Mouse (Mus musculus) liver, embryonic 15.5 days (tissue): ENCODE measurements around the gene Chat. TPM values are rescaled to one million over a fixed set of nuclear protein-coding genes. Genes with fewer than 3 reads are reported as not detected.
"Not testable (repeated sequence)": the region's sequence is repeated elsewhere in the genome, so short reads cannot be mapped to it uniquely, and the experiment has no call there.

Experiments used
- ATAC-seq: fragments of 200-750 bp; cut with Nextera tagmentation; 2 replicates; pipeline ENCODE4 v1.8.0; 2017; ENCODE audit warnings: moderate number of reproducible peaks, mild to moderate bottlenecking, moderate library complexity; ENCODE audit not compliant: insufficient read depth
- H3K27ac ChIP-seq: fragments of 300-500 bp; sonication (generic); replicated peaks from 2 replicates; pipeline ENCODE4 v1.5.1; 2015; ENCODE audit warnings: mild to moderate bottlenecking, inconsistent platforms
- H3K27me3 ChIP-seq: fragments of 300-500 bp; sonication (generic); 2 replicates; pipeline ENCODE4 v1.6.1; 2015; ENCODE audit warnings: mild to moderate bottlenecking, inconsistent platforms
- H3K36me3 ChIP-seq: fragments of 300-500 bp; sonication (generic); replicated peaks from 2 replicates; pipeline ENCODE4 v1.6.1; 2015; ENCODE audit warnings: moderate library complexity, mild to moderate bottlenecking, inconsistent platforms
- H3K4me1 ChIP-seq: fragments of 300-500 bp; sonication (generic); replicated peaks from 2 replicates; pipeline ENCODE4 v1.6.1; 2015; ENCODE audit warnings: inconsistent platforms
- H3K4me2 ChIP-seq: fragments of 300-500 bp; sonication (generic); 2 replicates; pipeline ENCODE4 v1.6.1; 2015; ENCODE audit warnings: moderate library complexity, mild to moderate bottlenecking, inconsistent platforms
- H3K4me3 ChIP-seq: fragments of 300-500 bp; sonication (generic); replicated peaks from 2 replicates; pipeline ENCODE4 v1.5.1; 2015; ENCODE audit warnings: mild to moderate bottlenecking, inconsistent platforms
- H3K9ac ChIP-seq: fragments of 300-500 bp; sonication (generic); 2 replicates; pipeline ENCODE4 v1.6.1; 2015; ENCODE audit warnings: moderate library complexity, mild to moderate bottlenecking, inconsistent platforms
- H3K9me3 ChIP-seq: fragments of 300-500 bp; sonication (generic); replicated peaks from 2 replicates; pipeline ENCODE4 v1.6.1; 2016; ENCODE audit warnings: inconsistent platforms
- WGBS: fragments of 180-500 bp; shearing (Covaris S2); methylation state at CpG from one replicate; pipeline ENCODE4 v1.1.7; 2015; ENCODE audit warnings: mixed read lengths; ENCODE audit not compliant: insufficient replicate concordance; 5-methylcytosine and 5-hydroxymethylcytosine counted together
- polyA plus RNA-seq: library from polyadenylated mRNA; unstranded; fragments of >200 nt; fragmentation: Nextera tagmentation; extraction: Ambion mirVana; gene quantifications from 2 replicates; pipeline ENCODE4 v1.2.1, GENCODE M21; 2015

Gene Chat
- polyA plus RNA-seq, 1 experiment from 2014 or later, result not detected

DNA sequence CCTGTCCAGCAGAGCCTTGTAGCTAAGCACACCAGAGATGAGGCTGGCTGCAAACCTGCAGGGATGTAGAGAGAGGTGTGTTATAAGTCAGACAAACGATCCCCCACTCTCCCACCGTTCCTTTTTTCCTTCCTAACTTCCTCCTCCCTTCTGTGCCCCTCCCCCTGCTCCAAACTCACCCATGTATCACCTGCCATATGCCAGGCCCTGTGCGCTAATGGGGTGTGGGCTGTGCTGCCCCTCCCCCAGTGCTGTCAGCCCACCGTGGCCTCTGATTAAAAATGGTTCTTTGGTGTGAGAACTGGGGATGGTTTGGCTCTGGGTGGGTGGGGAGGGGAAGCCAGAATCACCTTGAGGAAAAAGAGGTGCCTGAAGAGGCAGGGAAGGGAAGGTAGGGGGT, 13.2 kb downstream of the Chat start:
- no peak for ATAC-seq
- H3K27ac ChIP-seq, result no peak overlapping the region
- no peak overlapping the region for H3K4me2 ChIP-seq
- peaks cover 6% of the 10 kb centered on the region; the same call in 1 of the 2 replicates for H3K27me3 ChIP-seq
- no peaks in the 10 kb centered on the region for H3K36me3 ChIP-seq
- 11% methylated on average over 4 of the region's 4 CpGs for WGBS
- H3K9ac ChIP-seq, result no peak overlapping the region
- H3K4me1 ChIP-seq, result no peaks in the 10 kb centered on the region
- no peaks in the 10 kb centered on the region for H3K9me3 ChIP-seq
- no peak overlapping the region for H3K4me3 ChIP-seq

DNA sequence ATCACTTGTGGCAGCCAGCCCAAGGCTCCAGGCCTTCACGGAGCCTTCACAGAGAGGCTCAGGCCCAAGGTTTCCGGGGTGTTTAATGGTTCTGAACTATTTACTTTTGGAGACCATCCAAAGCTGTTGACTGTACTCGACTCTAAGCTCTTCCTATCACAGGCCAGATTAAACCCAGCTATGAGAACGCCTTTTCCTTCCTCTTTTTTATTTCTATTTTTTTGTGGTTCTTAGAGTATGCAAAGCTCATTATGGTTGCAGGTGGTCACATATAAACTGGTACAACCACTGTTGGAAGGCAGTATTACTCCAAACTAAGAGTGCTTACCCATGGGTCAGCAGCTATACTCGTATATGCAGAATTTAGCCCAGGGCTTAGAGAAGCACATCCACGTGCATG, 18.8 kb downstream of the Chat start:
- H3K27ac ChIP-seq, result no peak overlapping the region
- no peak overlapping the region for H3K4me3 ChIP-seq
- no peak overlapping the region for H3K9ac ChIP-seq
- no peaks in the 10 kb centered on the region for H3K27me3 ChIP-seq
- WGBS, result 47% methylated on average over 6 of the region's 6 CpGs
- no peaks in the 10 kb centered on the region for H3K9me3 ChIP-seq
- H3K4me2 ChIP-seq, result no peak overlapping the region
- ATAC-seq, result no peak
- no peaks in the 10 kb centered on the region for H3K36me3 ChIP-seq
- no peaks in the 10 kb centered on the region for H3K4me1 ChIP-seq

DNA sequence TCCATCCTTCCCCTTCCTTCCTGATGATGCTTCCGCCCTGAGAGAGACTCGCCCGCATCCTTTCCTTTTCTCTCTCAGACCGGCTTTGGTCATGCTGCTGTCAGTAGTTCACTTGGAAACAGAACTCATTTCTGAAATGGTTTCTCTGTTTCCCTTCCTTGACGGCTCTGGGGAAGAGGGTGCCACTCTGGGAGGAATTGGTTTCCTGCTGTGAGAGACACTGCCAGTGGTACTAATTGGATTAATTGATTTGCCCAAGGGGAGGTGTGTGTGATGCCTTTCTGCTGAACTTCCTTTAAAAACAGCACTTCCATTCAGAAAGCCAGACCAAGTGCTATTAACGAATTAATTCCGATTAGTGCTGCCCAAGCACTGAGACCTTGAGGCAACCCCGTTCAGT, 22.3 kb downstream of the Chat start:
- Histone ChIP-seq H3K27ac (no peak overlapping the region), H3K4me3 (no peak overlapping the region), H3K9me3 (no peaks in the 10 kb centered on the region), H3K4me2 (no peak overlapping the region), H3K4me1 (no peaks in the 10 kb centered on the region), H3K36me3 (no peaks in the 10 kb centered on the region), H3K9ac (no peak overlapping the region), H3K27me3 (no peaks in the 10 kb centered on the region)
- 31% methylated on average over 8 of the region's 8 CpGs for WGBS
- ATAC-seq, result no peak

DNA sequence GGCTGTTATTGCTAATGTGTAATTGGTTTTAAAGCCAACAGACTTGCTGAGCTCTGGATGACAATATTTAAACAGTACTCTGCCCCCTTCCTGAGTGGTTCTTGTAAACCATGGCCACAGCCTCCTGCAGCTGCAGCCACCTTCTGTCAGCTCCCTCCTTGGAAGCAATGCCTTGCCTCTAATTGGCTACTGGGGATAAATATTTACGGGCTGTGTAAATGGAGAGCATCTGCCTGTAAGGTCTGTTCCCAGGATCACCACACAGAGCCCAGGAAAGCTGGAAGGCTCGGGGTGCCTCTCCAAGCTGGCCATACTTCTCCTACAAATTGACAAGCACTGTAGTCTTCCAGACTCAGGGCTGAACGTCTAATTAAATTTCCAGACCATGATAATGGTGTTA, 26.0 kb downstream of the Chat start:
- H3K36me3 ChIP-seq, result no peaks in the 10 kb centered on the region
- H3K27me3 ChIP-seq, result no peaks in the 10 kb centered on the region
- H3K9ac ChIP-seq, result no peak overlapping the region
- no peak overlapping the region for H3K27ac ChIP-seq
- H3K4me1 ChIP-seq, result no peaks in the 10 kb centered on the region
- WGBS, result 14% methylated on average over 3 of the region's 3 CpGs
- H3K4me3 ChIP-seq, result no peak overlapping the region
- no peak overlapping the region for H3K4me2 ChIP-seq
- H3K9me3 ChIP-seq, result no peaks in the 10 kb centered on the region
- no peak for ATAC-seq

DNA sequence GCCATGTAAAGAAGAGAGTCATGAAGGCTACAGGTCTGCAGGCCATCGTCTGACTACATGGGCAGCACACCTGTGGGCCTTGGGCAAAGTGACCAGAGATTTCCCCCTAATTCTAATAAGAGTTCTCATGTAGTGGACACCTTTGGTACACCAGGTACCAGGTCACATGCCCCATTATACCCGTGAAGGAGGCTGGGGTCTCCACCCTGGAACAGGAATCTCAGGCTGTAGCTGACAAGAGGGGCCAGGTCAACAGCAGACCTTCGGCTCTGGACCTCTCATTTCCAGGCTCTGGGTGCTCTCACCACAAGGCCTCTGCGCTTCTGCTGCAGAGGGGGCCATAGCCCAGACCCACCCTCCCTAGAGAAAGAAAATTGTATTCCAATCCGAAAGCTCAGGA, 26.5 kb downstream of the Chat start:
- Histone ChIP-seq H3K4me1 (no peaks in the 10 kb centered on the region), H3K27me3 (no peaks in the 10 kb centered on the region), H3K4me2 (no peak overlapping the region), H3K9ac (no peak overlapping the region), H3K27ac (no peak overlapping the region), H3K4me3 (no peak overlapping the region), H3K36me3 (no peaks in the 10 kb centered on the region), H3K9me3 (no peaks in the 10 kb centered on the region)
- 46% methylated on average over 5 of the region's 5 CpGs for WGBS
- no peak for ATAC-seq

DNA sequence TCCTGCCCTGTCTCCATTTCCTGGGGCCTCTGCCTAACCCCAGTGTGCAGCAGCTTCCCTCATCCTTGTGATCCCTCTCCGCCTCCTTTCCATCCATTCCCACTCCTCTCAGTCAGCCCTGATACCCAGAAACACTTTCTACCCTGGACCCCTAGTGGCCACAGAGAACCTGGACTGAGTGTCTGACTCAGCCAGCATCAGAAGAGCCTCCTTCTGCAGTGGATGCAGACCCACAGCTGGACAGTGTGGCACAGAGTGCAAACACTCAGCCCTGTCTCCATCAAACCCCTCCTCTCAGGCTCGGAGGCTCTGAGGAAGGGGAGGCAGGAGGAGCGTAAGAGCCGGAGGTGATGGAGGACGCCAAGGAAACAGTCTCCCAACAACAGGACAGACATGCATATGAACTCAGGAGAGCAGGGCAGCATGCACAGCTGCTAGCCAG, 28.4 kb downstream of the Chat start:
- no peaks in the 10 kb centered on the region for H3K4me1 ChIP-seq
- no peak overlapping the region for H3K27ac ChIP-seq
- H3K9me3 ChIP-seq, result no peaks in the 10 kb centered on the region
- no peak overlapping the region for H3K9ac ChIP-seq
- H3K4me2 ChIP-seq, result no peak overlapping the region
- WGBS, result 52% methylated on average over 5 of the region's 5 CpGs
- H3K4me3 ChIP-seq, result no peak overlapping the region
- no peak for ATAC-seq
- H3K36me3 ChIP-seq, result no peaks in the 10 kb centered on the region
- no peaks in the 10 kb centered on the region for H3K27me3 ChIP-seq

DNA sequence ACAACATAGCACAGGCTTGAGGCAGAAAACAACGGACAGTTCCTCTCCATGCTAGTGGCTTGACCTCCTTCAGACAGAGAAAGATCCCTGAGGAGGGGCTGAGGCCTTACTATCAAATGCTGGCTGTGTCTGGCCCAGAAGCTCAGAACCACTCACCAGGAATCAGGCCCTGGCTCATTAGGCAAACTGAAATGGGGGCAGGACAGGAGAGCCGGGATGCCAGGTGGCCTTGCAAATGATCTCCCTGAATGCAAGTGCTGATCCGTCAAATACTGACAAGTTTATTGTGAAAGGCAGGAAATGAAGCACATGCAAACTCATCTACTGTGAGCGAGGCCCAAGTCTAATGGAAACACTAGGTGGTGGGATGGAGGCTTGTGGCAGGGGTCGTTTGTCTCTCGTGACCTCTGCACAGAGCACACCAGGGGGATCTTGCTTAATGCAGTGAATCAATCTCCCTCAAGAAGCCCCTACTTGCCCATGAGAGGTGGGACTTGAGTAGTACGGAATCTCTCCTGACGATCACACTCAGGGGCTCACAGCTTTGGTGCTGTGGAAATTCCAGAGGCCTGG, 36.7 kb downstream of the Chat start:
- H3K9ac ChIP-seq, result no peak overlapping the region
- no peak overlapping the region for H3K27ac ChIP-seq
- H3K4me2 ChIP-seq, result no peak overlapping the region
- ATAC-seq, result no peak
- no peak overlapping the region for H3K4me3 ChIP-seq
- no peaks in the 10 kb centered on the region for H3K4me1 ChIP-seq
- H3K9me3 ChIP-seq, result no peaks in the 10 kb centered on the region
- whole genome bisulfite sequencing, result 37% methylated on average over 8 of the region's 8 CpGs
- no peaks in the 10 kb centered on the region for H3K36me3 ChIP-seq
- H3K27me3 ChIP-seq, result no peaks in the 10 kb centered on the region

DNA sequence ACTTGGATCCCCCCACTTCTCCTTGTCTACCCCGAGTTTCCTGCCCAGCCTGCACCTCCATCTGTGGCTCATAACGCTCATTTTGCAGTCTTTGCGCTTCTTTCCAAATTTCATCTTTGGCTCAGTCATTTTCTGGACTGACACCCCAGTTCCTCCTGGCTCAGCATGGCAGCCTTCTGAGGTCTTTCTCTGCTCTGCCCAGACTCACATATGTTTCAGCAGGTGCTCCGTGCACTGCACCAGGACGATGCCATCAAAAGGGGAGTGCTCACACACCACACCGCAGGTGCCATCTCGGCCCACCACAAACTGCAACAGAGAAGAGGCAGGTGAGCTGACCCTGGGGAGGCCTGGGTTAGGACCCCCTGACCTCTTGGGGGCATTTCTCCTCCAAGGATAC, 41.8 kb downstream of the Chat start:
- WGBS, result 66% methylated on average over 7 of the region's 7 CpGs
- no peaks in the 10 kb centered on the region for H3K36me3 ChIP-seq
- H3K4me1 ChIP-seq, result no peaks in the 10 kb centered on the region
- H3K9ac ChIP-seq, result no peak overlapping the region
- ATAC-seq, result no peak
- no peak overlapping the region for H3K27ac ChIP-seq
- no peaks in the 10 kb centered on the region for H3K27me3 ChIP-seq
- H3K9me3 ChIP-seq, result no peaks in the 10 kb centered on the region
- H3K4me3 ChIP-seq, result no peak overlapping the region
- no peak overlapping the region for H3K4me2 ChIP-seq

DNA sequence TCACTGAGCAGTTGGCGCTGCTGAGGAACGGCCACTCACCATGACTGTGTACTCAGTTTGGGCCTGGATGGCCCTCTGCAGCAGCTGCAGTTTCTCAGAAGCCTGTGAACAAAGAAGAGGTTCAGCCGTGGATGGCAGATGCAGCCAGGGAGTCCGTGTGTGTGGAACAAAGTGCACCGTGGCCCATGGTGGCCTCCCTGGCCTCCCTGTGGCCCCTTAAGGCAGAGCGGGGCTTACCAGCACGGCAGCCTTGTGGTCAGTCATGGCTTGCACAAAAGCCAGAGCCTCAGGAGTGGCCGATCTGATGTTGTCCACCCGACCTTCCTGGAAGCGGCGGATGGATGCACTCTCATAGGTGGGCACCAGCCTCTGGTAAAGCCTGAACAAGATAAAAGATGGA, 47.0 kb downstream of the Chat start:
- Histone ChIP-seq H3K36me3 (no peaks in the 10 kb centered on the region), H3K4me2 (no peak overlapping the region), H3K27ac (no peak overlapping the region), H3K9me3 (no peaks in the 10 kb centered on the region), H3K27me3 (no peaks in the 10 kb centered on the region), H3K9ac (no peak overlapping the region), H3K4me3 (no peak overlapping the region), H3K4me1 (no peaks in the 10 kb centered on the region)
- no peak for ATAC-seq
- 77% methylated on average over 11 of the region's 11 CpGs for WGBS

DNA sequence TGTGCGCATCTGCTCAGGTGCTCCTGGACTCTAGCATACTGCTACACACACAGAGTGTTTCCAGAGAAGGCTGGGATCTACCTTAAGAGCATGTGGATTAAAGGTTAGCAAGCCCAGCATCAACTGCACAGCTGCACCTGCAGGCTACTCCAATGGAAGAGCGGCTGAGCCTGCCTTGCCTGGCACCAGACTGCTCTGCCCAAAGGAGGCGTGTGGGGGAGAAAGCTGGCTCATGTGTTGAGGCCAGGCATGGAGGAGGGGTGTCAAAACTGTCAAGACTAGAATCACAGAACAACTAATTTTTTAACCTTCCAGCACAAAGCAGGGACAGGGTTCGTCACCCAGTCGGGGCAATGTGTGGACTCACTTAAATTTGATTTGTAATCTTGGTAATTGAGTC, 53.7 kb downstream of the Chat start:
- Histone ChIP-seq H3K4me2 (no peak overlapping the region), H3K4me1 (no peaks in the 10 kb centered on the region), H3K9me3 (no peaks in the 10 kb centered on the region), H3K9ac (no peak overlapping the region), H3K27me3 (no peaks in the 10 kb centered on the region), H3K27ac (no peak overlapping the region), H3K36me3 (no peaks in the 10 kb centered on the region), H3K4me3 (no peak overlapping the region)
- no peak for ATAC-seq
- WGBS, result 71% methylated on average over 5 of the region's 5 CpGs

DNA sequence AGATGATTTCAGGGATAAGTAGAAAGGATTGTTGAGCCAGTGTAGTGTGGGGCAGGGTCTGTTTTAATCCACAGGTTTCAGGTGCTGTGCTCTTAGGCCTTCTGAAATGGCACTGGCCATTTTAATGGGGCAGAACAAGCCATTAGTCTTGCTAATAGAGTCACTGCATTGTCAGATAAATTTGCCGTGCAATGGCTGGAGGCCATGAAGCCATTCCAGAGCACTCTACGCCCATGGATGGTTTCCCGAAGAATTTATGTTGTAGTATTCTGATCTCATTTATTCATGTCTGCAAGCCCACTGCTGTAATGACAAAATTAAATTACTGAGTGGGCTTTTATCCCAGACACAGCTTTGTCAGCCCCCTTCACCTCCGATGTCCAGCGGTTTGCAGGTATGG, 55.7 kb downstream of the Chat start:
- no peaks in the 10 kb centered on the region for H3K36me3 ChIP-seq
- H3K27ac ChIP-seq, result no peak overlapping the region
- no peaks in the 10 kb centered on the region for H3K27me3 ChIP-seq
- H3K9ac ChIP-seq, result no peak overlapping the region
- no peaks in the 10 kb centered on the region for H3K9me3 ChIP-seq
- ATAC-seq, result no peak
- no peak overlapping the region for H3K4me3 ChIP-seq
- no peaks in the 10 kb centered on the region for H3K4me1 ChIP-seq
- no peak overlapping the region for H3K4me2 ChIP-seq
- WGBS, result 73% methylated on average over 5 of the region's 5 CpGs

DNA sequence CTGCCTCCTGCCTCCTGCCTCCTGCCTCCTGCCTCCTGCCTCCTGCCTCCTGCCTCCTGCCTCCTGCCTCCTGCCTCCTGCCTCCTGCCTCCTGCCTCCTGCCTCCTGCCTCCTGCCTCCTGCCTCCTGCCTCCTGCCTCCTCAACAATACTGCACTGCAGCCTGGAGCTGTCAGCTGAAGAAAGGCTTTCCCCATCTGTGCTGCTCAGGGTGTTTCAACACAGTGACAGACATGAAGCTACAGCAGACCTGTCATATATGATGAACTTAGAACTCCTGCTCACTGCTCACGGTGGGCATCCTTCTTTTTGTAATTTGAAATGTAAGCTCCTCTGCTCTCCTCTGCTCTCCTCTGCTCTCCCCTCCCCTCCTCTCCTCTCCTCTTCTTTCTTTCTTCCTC, 60.4 kb downstream of the Chat start:
- not testable (repeated sequence) for H3K36me3 ChIP-seq, H3K27me3 ChIP-seq, H3K27ac ChIP-seq, H3K9me3 ChIP-seq, H3K4me2 ChIP-seq, ATAC-seq, H3K4me3 ChIP-seq, H3K9ac ChIP-seq, H3K4me1 ChIP-seq
- WGBS, result 45% methylated on average over 1 of the region's 1 CpGs
